Mouse (Mus musculus): Measurements from ENCODE around the gene Lpar6. TPM values are rescaled to one million over a fixed set of nuclear protein-coding genes. Genes with fewer than 3 reads are reported as not detected.

Lpar6 gene
- polyA plus RNA-seq (2014; fragmentation: Nextera tagmentation; extraction: Ambion mirVana), result 19.0 and 22.4 TPM in 2 replicates

DNA sequence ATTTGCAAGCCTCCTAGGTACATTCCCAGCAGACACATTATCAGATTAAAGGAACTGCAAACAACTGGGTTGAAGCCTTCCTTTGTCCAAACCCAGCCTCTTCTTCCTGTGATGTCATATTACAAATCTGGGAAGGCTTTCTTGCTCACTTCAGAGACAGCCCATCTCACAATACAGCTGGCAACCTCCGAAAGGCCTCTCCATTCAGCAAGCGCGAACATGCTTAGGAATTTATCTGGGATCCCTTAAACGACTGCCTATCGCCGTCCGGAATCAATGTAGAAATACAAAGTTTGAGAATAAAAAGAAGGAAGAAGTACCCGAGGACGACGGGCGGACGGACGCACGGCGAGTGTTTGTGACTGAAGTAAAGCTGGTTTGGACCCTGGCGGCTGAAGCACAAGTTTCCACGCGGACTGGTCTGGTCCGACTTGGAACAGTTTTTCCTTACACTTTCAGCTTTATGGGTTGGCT is at the start of gene Lpar6:
Gene Lpar6, plus strand, starts transcription at position 48 of the 474 bp plus-strand sequence.
- H3K4me3 ChIP-seq (ENCODE audit: low read depth, low read length), result peak within 1 kb of the TSS; percentile 39

DNA sequence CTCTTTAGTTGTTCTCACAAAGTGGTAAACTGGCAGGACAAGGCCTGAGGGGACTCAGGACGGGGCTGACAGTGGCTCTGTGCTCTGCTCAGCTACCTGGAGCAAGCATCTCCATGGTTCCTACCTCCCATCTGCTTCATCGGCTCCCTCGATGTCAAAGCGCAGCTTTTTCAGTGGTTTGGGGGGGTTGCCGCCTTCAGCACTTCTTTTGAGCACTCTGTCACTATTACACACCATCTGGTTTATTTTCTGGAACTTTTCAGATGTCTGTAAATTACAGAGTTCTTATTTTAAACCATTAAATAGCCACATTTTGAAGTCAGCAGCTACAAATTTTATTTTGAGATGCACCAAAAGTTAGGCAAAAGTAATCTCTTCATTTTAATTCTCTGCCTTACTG is 38.6 kb upstream of the Lpar6 start:
- DNase-seq (ENCODE audit: low spot score), result no peak
- H3K36me3 ChIP-seq (replicated peaks; ENCODE audit: control insufficient read depth, insufficient read depth, low read depth, low read length), result no peaks in the 10 kb centered on the region; the same call in 1 of the 2 replicates
- H3K4me3 ChIP-seq (ENCODE audit: low read depth, low read length), result no peak overlapping the region
- no peaks in the 10 kb centered on the region for H3K9me3 ChIP-seq (replicated peaks; ENCODE audit: control insufficient read depth, low read length)
- H3K9ac ChIP-seq (replicated peaks; ENCODE audit: low read length), result no peak overlapping the region
- H3K4me2 ChIP-seq (ENCODE audit: low read depth, low read length), result no peak overlapping the region
- H3K4me1 ChIP-seq (ENCODE audit: control insufficient read depth, insufficient read depth, low read length), result no peaks in the 10 kb centered on the region
- H3K27me3 ChIP-seq (ENCODE audit: control insufficient read depth, insufficient read depth, low read length), result no peaks in the 10 kb centered on the region
- H3K27ac ChIP-seq (replicated peaks; ENCODE audit: low read depth, low read length), result no peak overlapping the region
- no peak for ATAC-seq (replicated peaks; ENCODE audit: insufficient number of reproducible peaks, low FRiP score, low TSS enrichment, low read depth)
- 50% methylated on average over 5 of the region's 5 CpGs for WGBS

More for the DNA sequence above, at the start of gene Lpar6:
- under 1% methylated on average over 19 of the region's 19 CpGs for WGBS
- H3K9me3 ChIP-seq (replicated peaks; ENCODE audit: control insufficient read depth, low read length), result no peaks in the 10 kb centered on the region
- DNase-seq (ENCODE audit: low spot score) (peak; percentile 85), ATAC-seq (replicated peaks; ENCODE audit: insufficient number of reproducible peaks, low FRiP score, low TSS enrichment, low read depth) (peak; percentile 83)
- peak within 1 kb of the TSS; percentile 73 for H3K9ac ChIP-seq (replicated peaks; ENCODE audit: low read length)
- H3K36me3 ChIP-seq (replicated peaks; ENCODE audit: control insufficient read depth, insufficient read depth, low read depth, low read length), result no peaks in the 10 kb centered on the region
- peak within 1 kb of the TSS; percentile 39 for H3K4me2 ChIP-seq (ENCODE audit: low read depth, low read length)
- H3K27ac ChIP-seq (replicated peaks; ENCODE audit: low read depth, low read length), result peak within 1 kb of the TSS; percentile 85
- H3K27me3 ChIP-seq (ENCODE audit: control insufficient read depth, insufficient read depth, low read length), result no peaks in the 10 kb centered on the region
- H3K4me1 ChIP-seq (ENCODE audit: control insufficient read depth, insufficient read depth, low read length), result peaks cover 6% of the 10 kb centered on the region; the same call in 1 of the 2 replicates

DNA sequence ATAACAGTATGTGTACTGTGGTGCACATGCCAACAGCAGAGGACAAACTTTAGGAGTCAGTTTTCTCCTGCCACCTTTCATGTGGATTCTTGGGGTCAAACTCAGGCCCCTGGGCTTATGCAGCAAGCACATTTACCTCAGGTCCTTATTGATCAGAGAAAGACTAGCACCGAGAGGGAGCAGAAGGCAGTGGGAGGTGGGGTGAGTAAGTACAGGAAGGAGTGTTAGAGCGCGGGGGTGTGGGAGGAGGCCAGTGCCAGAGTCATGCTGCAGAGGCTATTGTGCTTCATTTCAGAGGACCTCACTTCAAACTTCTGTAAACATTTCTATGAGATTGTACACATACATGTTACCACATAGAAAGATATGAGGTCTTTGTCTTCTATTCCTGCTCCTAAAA is 36.2 kb upstream of the Lpar6 start:
- Histone ChIP-seq H3K4me3 (ENCODE audit: low read depth, low read length) (no peak overlapping the region), H3K4me2 (ENCODE audit: low read depth, low read length) (no peak overlapping the region), H3K27me3 (ENCODE audit: control insufficient read depth, insufficient read depth, low read length) (no peaks in the 10 kb centered on the region), H3K36me3 (replicated peaks; ENCODE audit: control insufficient read depth, insufficient read depth, low read depth, low read length) (no peaks in the 10 kb centered on the region; the same call in 1 of the 2 replicates), H3K4me1 (ENCODE audit: control insufficient read depth, insufficient read depth, low read length) (no peaks in the 10 kb centered on the region), H3K9ac (replicated peaks; ENCODE audit: low read length) (no peak overlapping the region), H3K27ac (replicated peaks; ENCODE audit: low read depth, low read length) (no peak overlapping the region), H3K9me3 (replicated peaks; ENCODE audit: control insufficient read depth, low read length) (no peaks in the 10 kb centered on the region)
- 69% methylated on average over 3 of the region's 3 CpGs for WGBS
- ATAC-seq (replicated peaks; ENCODE audit: insufficient number of reproducible peaks, low FRiP score, low TSS enrichment, low read depth) (no peak), DNase-seq (ENCODE audit: low spot score) (no peak)

DNA sequence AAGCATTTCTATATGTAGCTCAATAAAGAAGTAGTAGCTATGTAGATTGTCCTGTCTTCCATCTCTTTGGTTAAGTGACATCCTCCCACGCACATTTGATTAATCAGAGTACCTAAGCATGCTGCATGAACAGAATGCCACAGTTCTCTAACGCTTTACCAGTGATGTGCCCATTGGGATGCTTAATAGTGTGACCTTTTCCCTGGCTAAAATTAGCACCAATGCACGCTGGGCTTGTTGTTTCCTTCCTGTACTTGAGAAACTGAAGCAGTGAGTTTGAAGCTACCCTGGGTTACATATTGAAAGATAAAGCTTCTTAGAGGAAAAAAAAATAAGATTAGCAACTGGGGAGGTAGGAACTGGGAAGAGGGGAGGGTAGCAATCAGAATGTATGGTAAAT is 33.7 kb upstream of the Lpar6 start:
- Histone ChIP-seq H3K4me1 (ENCODE audit: control insufficient read depth, insufficient read depth, low read length) (no peaks in the 10 kb centered on the region), H3K27me3 (ENCODE audit: control insufficient read depth, insufficient read depth, low read length) (no peaks in the 10 kb centered on the region), H3K4me2 (ENCODE audit: low read depth, low read length) (no peak overlapping the region), H3K27ac (replicated peaks; ENCODE audit: low read depth, low read length) (no peak overlapping the region), H3K36me3 (replicated peaks; ENCODE audit: control insufficient read depth, insufficient read depth, low read depth, low read length) (no peaks in the 10 kb centered on the region; the same call in 1 of the 2 replicates), H3K9me3 (replicated peaks; ENCODE audit: control insufficient read depth, low read length) (no peaks in the 10 kb centered on the region), H3K9ac (replicated peaks; ENCODE audit: low read length) (no peak overlapping the region), H3K4me3 (ENCODE audit: low read depth, low read length) (no peak overlapping the region)
- no peak for DNase-seq (ENCODE audit: low spot score)
- ATAC-seq (replicated peaks; ENCODE audit: insufficient number of reproducible peaks, low FRiP score, low TSS enrichment, low read depth), result no peak
- WGBS, result 65% methylated on average over 3 of the region's 3 CpGs

DNA sequence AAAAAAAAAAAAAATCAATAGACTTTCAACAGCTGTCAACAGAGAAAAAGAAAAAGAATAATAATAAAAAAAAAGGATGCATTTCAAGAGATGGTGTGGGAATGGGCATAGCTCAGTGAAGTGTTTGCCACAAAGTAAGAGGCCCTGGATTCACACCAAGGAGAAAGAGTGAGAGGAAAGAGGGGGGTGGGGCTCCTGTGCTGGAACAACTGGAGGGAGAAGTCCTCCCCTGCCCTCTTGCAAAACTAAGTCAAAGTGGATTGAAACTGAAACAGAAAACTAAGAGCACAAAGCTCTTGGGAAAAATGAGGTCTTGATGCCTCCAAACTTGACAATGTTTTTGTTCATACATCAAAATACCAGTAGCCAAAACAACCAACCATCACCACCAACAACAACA is 28.4 kb upstream of the Lpar6 start:
- no peaks in the 10 kb centered on the region for H3K9me3 ChIP-seq (replicated peaks; ENCODE audit: control insufficient read depth, low read length)
- DNase-seq (ENCODE audit: low spot score) (no peak), ATAC-seq (replicated peaks; ENCODE audit: insufficient number of reproducible peaks, low FRiP score, low TSS enrichment, low read depth) (no peak)
- no peak overlapping the region for H3K4me2 ChIP-seq (ENCODE audit: low read depth, low read length)
- no peaks in the 10 kb centered on the region for H3K36me3 ChIP-seq (replicated peaks; ENCODE audit: control insufficient read depth, insufficient read depth, low read depth, low read length)
- H3K27me3 ChIP-seq (ENCODE audit: control insufficient read depth, insufficient read depth, low read length), result no peaks in the 10 kb centered on the region
- H3K4me3 ChIP-seq (ENCODE audit: low read depth, low read length), result no peak overlapping the region
- no peak overlapping the region for H3K9ac ChIP-seq (replicated peaks; ENCODE audit: low read length)
- no peak overlapping the region for H3K27ac ChIP-seq (replicated peaks; ENCODE audit: low read depth, low read length)
- H3K4me1 ChIP-seq (ENCODE audit: control insufficient read depth, insufficient read depth, low read length), result no peaks in the 10 kb centered on the region

DNA sequence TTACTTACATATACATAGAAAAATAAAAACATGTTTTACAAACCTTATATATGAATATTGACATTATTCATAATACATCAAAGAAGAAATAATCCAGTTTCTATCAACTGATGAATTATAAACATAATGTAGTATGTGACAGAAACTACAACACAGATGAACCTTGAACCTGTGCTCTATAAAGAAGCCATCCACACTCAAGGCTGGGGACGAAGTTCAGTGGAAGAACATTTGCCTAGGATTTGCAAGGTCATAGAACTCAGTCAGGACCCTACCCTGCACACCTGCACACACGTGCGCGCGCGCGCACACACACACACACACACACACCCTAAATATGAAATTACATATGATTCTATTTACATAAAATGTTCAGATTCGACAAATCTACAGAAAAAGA is 27.5 kb upstream of the Lpar6 start:
- ATAC-seq (replicated peaks; ENCODE audit: insufficient number of reproducible peaks, low FRiP score, low TSS enrichment, low read depth) (no peak), DNase-seq (ENCODE audit: low spot score) (no peak)
- 87% methylated on average over 8 of the region's 8 CpGs for WGBS
- Histone ChIP-seq H3K27me3 (ENCODE audit: control insufficient read depth, insufficient read depth, low read length) (no peaks in the 10 kb centered on the region), H3K4me1 (ENCODE audit: control insufficient read depth, insufficient read depth, low read length) (no peaks in the 10 kb centered on the region), H3K27ac (replicated peaks; ENCODE audit: low read depth, low read length) (no peak overlapping the region), H3K4me3 (ENCODE audit: low read depth, low read length) (no peak overlapping the region), H3K4me2 (ENCODE audit: low read depth, low read length) (no peak overlapping the region), H3K9ac (replicated peaks; ENCODE audit: low read length) (no peak overlapping the region), H3K9me3 (replicated peaks; ENCODE audit: control insufficient read depth, low read length) (no peaks in the 10 kb centered on the region), H3K36me3 (replicated peaks; ENCODE audit: control insufficient read depth, insufficient read depth, low read depth, low read length) (no peaks in the 10 kb centered on the region)

DNA sequence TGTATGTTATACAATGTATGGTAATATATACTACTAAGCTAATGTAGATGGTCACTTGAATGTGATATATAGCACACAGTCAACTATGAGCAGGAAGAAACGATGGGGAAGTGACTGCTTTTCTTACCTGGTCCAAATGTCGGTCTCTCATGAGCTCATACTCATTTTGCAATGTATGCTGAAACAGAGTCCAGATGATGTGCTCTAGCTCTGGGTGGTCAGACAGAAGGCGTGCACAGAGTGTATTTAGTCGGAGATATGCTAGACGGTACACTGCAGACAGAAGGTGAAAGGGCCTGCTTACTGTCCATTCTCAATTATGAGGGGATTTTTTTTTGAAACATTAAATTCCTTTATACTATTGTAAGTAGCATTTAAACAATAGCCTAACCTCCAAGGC is 26.2 kb upstream of the Lpar6 start:
- Histone ChIP-seq H3K9me3 (replicated peaks; ENCODE audit: control insufficient read depth, low read length) (no peaks in the 10 kb centered on the region), H3K36me3 (replicated peaks; ENCODE audit: control insufficient read depth, insufficient read depth, low read depth, low read length) (no peaks in the 10 kb centered on the region), H3K9ac (replicated peaks; ENCODE audit: low read length) (no peak overlapping the region), H3K27ac (replicated peaks; ENCODE audit: low read depth, low read length) (no peak overlapping the region), H3K4me2 (ENCODE audit: low read depth, low read length) (no peak overlapping the region), H3K4me1 (ENCODE audit: control insufficient read depth, insufficient read depth, low read length) (no peaks in the 10 kb centered on the region), H3K27me3 (ENCODE audit: control insufficient read depth, insufficient read depth, low read length) (no peaks in the 10 kb centered on the region), H3K4me3 (ENCODE audit: low read depth, low read length) (no peak overlapping the region)
- ATAC-seq (replicated peaks; ENCODE audit: insufficient number of reproducible peaks, low FRiP score, low TSS enrichment, low read depth) (no peak), DNase-seq (ENCODE audit: low spot score) (no peak)
- 83% methylated on average over 5 of the region's 5 CpGs for WGBS

DNA sequence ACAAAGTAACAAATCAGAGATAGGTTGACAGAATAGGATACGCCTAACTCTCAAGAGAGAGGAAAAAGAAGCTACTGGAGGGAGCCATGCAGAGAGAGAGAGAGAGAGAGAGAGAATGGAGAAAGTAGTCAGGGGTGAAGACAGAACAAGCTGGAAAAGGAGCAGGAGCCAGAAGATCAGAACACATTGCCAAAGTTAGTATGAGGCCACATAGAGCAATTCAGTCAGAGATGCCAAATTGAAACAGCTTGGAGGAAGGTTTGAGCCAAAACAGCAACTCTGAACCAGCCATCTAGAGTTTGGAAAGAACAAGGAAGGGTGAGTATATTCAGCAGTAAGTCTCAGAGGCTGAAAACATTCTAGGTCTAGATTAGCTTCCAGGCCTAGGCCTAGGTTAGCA is 20.6 kb upstream of the Lpar6 start:
- H3K9ac ChIP-seq (replicated peaks; ENCODE audit: low read length), result no peak overlapping the region
- no peak overlapping the region for H3K27ac ChIP-seq (replicated peaks; ENCODE audit: low read depth, low read length)
- no peaks in the 10 kb centered on the region for H3K4me1 ChIP-seq (ENCODE audit: control insufficient read depth, insufficient read depth, low read length)
- WGBS, result 97% methylated on average over 1 of the region's 1 CpGs
- H3K4me2 ChIP-seq (ENCODE audit: low read depth, low read length), result no peak overlapping the region
- H3K9me3 ChIP-seq (replicated peaks; ENCODE audit: control insufficient read depth, low read length), result no peaks in the 10 kb centered on the region
- H3K27me3 ChIP-seq (ENCODE audit: control insufficient read depth, insufficient read depth, low read length), result no peaks in the 10 kb centered on the region
- H3K36me3 ChIP-seq (replicated peaks; ENCODE audit: control insufficient read depth, insufficient read depth, low read depth, low read length), result no peaks in the 10 kb centered on the region
- no peak for ATAC-seq (replicated peaks; ENCODE audit: insufficient number of reproducible peaks, low FRiP score, low TSS enrichment, low read depth)
- no peak overlapping the region for H3K4me3 ChIP-seq (ENCODE audit: low read depth, low read length)
- DNase-seq (ENCODE audit: low spot score), result no peak

Measured in embryonic facial prominence, embryonic 11.5 days (tissue).